Mouse (Mus musculus) ES-Bruce4 (cell line): ENCODE results near the gene Cmbl.

Source experiments
- CTCF ChIP-seq: IDR thresholded peaks from one replicate; pipeline ENCODE4 v1.8.1; 2011; ENCODE audit warnings: low read depth, low read length
- POLR2A ChIP-seq: IDR thresholded peaks from one replicate; pipeline ENCODE4 v1.8.1; 2011; ENCODE audit warnings: low read length; ENCODE audit not compliant: insufficient read depth

GRCm38 (mm10) chr15:31631396-31631858, 66.2 kb downstream of the Cmbl start:
- TF ChIP-seq POLR2A, result no peak
- TF ChIP-seq CTCF, result no peak
